Mouse (Mus musculus): ENCODE measurements at regions not wholly inside any gene's neighbourhood (a gene's known extent, or its start where the extent isn't known, plus 50 kb on each side); places are given as distances from the start of the nearest gene placed in this dataset.

- peak; percentile 15 for DNase-seq (ENCODE audit: low read depth, low spot score)
Measured at GRCm38 (mm10) chr16:5829071-5829470, 56.1 kb upstream of the Rbfox1 start.

- peak; percentile 72 for DNase-seq (ENCODE audit: low read depth, low spot score)
Measured at GRCm38 (mm10) chr16:5823316-5823715, 61.8 kb upstream of the Rbfox1 start.

GRCm38 (mm10) chr16:5817166-5817565 lies 68.0 kb upstream of the Rbfox1 start:
- DNase-seq (ENCODE audit: low read depth, low spot score), result no peak

DNA sequence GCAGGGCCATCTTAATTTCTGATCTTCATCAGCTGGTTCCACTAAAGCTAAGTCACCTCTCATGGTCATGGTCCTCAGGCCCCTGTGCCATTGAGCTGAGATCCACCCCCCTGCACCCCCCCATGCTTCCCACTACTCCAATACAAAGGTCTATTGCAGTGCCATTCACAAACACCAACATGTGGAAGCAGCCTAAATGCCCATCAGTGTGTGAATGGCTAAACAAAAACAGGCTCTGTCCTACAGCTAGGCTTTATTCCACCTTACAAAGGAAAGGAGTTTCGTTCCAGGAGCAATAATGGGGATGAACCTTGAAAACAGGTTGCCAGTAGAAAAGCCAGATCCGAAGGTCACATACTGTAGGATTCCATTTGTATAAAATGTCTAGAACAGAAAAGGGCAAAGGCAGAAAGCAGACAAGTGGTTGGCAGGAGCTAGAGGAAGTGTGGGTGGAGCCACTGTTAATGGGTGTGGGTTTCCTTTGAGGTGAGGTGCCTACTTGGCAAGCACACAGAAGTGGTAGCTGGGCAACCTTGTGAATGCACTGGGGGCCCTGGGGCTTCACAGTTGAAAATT lies 72.8 kb upstream of the Rbfox1 start:
- no peak for DNase-seq (ENCODE audit: low read depth, low spot score)

GRCm38 (mm10) chr16:5811654-5811992 lies 73.5 kb upstream of the Rbfox1 start:
- peak; percentile 31 for DNase-seq (ENCODE audit: low read depth, low spot score)

GRCm38 (mm10) chr16:5810986-5811653 lies 74.0 kb upstream of the Rbfox1 start:
- peak; percentile 93 for DNase-seq (ENCODE audit: low read depth, low spot score)

DNA sequence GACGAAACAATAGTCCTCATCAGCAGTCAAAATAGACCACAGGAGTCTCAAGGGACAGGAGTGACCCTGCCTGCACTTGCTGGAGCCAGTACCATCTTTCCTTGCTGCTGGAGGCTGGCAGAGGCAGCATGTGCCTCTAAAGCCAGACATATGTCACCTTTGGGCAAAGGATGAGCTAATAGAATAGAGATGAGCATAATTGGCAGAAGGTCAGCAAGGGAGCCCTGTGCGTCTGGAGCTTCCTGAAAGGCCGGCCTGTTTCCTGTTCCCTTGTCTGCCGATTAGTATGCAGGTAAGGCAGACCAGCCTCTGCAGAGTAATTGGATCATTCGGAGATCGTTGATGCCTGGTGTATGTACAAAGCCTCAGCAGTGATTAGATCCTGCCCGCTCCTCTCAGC lies 87.0 kb upstream of the Rbfox1 start:
- peak; percentile 95 for DNase-seq (ENCODE audit: low read depth, low spot score)

GRCm38 (mm10) chr16:5792216-5792615 lies 92.9 kb upstream of the Rbfox1 start:
- DNase-seq (ENCODE audit: low read depth, low spot score), result no peak

GRCm38 (mm10) chr16:5790161-5790560 lies 95.0 kb upstream of the Rbfox1 start:
- DNase-seq (ENCODE audit: low read depth, low spot score), result peak; percentile 72

GRCm38 (mm10) chr16:5787206-5787605 lies 97.9 kb upstream of the Rbfox1 start:
- peak; percentile 40 for DNase-seq (ENCODE audit: low read depth, low spot score)

GRCm38 (mm10) chr16:5766771-5767421 lies 118.3 kb upstream of the Rbfox1 start:
- peak; percentile 66 for DNase-seq (ENCODE audit: low read depth, low spot score)

DNA sequence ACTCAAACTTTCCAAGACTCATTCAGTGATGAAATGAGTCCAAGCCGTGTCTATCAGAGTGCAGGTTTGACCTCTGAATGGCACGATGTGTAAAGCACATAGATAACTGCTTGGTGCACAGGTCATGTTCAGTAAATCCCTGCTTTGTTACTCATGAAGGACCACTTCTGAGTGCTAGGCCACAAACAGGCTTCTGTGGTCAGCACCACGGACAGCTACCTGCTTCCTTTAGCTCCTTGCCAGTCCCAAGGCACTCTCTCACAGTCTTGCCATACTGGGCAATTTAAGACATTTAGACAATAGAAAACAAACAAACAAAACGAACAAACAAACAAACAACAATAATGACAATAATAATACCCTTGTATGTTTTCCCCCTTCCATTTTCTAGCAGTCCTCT lies 120.0 kb upstream of the Rbfox1 start:
- DNase-seq (ENCODE audit: low read depth, low spot score), result no peak

- no peak for DNase-seq (ENCODE audit: low read depth, low spot score)
Measured at GRCm38 (mm10) chr16:5760821-5761220, 124.3 kb upstream of the Rbfox1 start.

DNA sequence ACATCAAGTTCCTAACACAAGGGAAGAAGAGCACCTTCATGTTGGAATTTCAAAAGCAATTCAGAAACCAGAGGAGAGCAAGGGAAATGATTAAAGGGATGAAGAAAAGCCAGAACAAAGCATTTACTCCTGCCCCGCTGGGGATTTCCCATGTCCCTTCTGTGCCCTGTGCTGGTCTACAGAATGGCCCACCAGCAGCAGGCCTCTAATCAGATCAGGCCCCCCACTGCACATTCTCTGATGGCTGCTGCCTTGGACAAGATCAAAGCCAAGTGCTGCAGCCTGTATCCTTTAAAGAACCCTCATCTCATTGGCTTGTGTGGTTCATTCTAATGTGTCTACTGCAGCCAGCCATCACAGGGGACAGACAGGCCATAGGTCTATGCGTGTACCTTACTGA lies 126.1 kb upstream of the Rbfox1 start:
- DNase-seq (ENCODE audit: low read depth, low spot score), result peak; percentile 23

GRCm38 (mm10) chr16:5742716-5743507 lies 142.2 kb upstream of the Rbfox1 start:
- no peak for DNase-seq (ENCODE audit: low read depth, low spot score)

GRCm38 (mm10) chr16:5740776-5741175 lies 144.4 kb upstream of the Rbfox1 start:
- DNase-seq (ENCODE audit: low read depth, low spot score), result peak; percentile 71

- DNase-seq (ENCODE audit: low read depth, low spot score), result peak; percentile 62
Measured at GRCm38 (mm10) chr16:5733608-5734007, 151.5 kb upstream of the Rbfox1 start.

DNA sequence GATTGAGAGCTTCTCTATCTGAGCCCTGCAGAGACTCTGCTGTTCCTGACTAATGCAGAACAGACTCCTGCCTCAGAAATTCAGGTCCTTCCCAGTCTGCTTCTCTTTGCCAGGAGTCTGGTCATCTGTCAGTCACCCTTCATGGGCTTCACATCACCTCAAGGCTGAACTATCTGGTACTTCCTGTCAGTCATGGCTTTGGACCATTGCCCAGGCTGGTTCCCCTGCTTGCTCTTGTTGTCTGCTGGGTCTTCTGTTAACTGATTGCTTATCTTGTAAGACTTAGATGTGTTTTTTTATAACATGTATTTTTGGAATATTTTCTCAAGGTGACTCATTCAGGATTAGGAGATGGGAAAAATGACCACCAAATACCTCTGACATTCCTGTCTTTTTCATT lies 162.6 kb upstream of the Rbfox1 start:
- no peak for DNase-seq (ENCODE audit: low read depth, low spot score)

DNA sequence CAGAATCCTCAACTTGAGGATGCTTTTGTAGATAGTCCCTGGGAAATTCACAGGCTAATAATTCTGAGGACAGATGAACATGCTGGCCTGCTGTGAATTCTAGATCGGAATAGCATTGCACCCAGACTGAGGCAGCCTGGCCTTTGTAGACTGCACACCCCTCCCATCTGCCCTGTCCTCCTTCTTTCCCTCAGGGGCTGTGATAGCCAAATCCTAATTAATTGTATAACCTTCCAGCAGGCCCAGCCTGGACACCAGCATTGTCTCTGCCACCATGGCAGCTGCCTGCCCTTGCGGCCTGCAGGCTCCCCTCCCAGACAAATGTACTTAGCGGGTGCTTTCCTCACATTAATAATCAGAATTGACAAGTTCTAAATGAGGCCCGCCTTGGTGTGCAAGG lies 171.7 kb upstream of the Rbfox1 start:
- DNase-seq (ENCODE audit: low read depth, low spot score), result peak; percentile 58

DNA sequence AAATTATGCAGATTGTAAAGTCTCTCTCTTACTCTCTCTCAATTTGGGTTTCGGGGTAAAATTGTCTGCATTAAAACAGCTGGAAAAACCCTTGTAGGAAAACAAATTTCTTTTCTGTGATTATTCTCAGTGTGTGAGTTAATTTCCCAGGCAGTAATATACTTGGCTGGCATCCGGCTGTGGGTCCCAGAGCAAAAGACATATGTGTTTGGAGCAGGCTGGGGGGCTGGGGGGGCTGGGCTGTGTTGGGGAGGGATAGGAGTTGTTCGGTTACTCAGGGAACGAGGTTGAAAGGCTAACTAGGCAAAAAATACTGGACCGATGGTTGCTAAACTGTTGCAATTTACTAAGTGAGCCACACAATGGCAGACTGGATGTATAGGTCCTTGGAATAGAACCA lies 175.3 kb upstream of the Rbfox1 start:
- no peak for DNase-seq (ENCODE audit: low read depth, low spot score)

GRCm38 (mm10) chr16:5700731-5701255 lies 184.4 kb upstream of the Rbfox1 start:
- DNase-seq (ENCODE audit: low read depth, low spot score), result peak; percentile 10

DNA sequence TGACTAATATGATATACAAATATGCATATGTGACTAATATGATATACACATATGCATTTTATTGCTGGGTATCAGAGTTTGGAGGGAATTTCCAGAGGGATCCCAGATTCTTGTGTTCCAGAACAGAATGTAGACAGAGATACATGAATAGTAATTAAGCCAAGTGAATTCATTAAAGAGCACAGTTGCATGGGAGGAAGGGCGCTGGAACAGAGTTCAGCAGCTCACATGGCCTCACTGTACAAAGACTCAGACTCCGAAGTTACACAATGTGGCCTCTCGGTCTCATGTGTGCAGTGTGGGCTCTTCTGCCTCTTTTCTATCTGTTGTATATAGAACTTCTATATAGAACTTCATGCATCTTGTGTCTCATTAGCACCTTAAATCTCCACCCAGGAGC lies 196.8 kb upstream of the Rbfox1 start:
- peak; percentile 48 for DNase-seq (ENCODE audit: low read depth, low spot score)

All from brain, adult 2 months (tissue).